Mouse (Mus musculus): ENCODE results near the gene Tpd52l2. TPM values are rescaled to one million over a fixed set of nuclear protein-coding genes. Genes with fewer than 3 reads are reported as not detected.

The Tpd52l2 gene
- 120 and 121 TPM in 2 replicates for polyA plus RNA-seq (2016; fragmentation: Nextera tagmentation; extraction: Ambion mirVana)

- peaks cover 16% of the 10 kb centered on the region for H3K4me1 ChIP-seq
- WGBS: under 1% methylated on average over 46 of the region's 46 CpGs
These were observed at the start of gene Tpd52l2 for GRCm38 (mm10) chr2:181496831-181497547. TSS of gene Tpd52l2 (plus strand) at chr2:181497142.

GRCm38 (mm10) chr2:181452181-181452580 lies 44.8 kb upstream of the Tpd52l2 start:
- ATAC-seq (ENCODE audit: low FRiP score): no peak
- no peak overlapping the region for H3K9ac ChIP-seq
- H3K27me3 ChIP-seq: no peaks in the 10 kb centered on the region
- no peaks in the 10 kb centered on the region for H3K4me1 ChIP-seq
- no peaks in the 10 kb centered on the region for H3K36me3 ChIP-seq
- no peaks in the 10 kb centered on the region for H3K9me3 ChIP-seq (replicated peaks)
- H3K4me2 ChIP-seq (replicated peaks): no peak overlapping the region
- no peak overlapping the region for H3K4me3 ChIP-seq
- no peak overlapping the region for H3K27ac ChIP-seq
- 82% methylated on average over 4 of the region's 4 CpGs for WGBS

More at GRCm38 (mm10) chr2:181496831-181497547, at the start of gene Tpd52l2:
- ATAC-seq (ENCODE audit: low FRiP score): peak; percentile 98
- Histone ChIP-seq H3K27ac (peak within 1 kb of the TSS; percentile 82), H3K4me3 (peak within 1 kb of the TSS; percentile 75), H3K36me3 (peaks cover 21% of the 10 kb centered on the region), H3K9me3 (replicated peaks) (no peaks in the 10 kb centered on the region), H3K4me2 (replicated peaks) (peak within 1 kb of the TSS; percentile 99), H3K9ac (peak within 1 kb of the TSS; percentile 85), H3K27me3 (no peaks in the 10 kb centered on the region)

DNA sequence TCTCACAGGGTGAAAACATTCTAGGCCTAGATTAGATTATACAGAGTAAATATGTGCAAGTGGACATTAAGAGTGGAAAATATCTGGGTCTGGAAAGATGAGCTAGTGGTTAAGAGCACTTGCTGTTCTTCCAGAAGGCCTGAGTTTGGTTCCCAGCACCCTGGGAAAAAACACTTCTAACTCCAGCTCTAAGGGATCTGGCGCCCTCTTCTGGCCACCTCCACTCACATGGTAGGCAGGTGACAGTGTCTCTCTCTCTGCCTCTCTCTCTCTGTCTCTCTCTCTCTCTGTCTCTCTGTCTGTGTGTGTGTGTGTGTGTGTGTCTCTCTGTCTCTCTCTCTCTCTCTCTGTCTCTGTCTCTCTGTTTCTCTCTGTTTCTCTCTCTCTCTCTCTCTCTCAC lies 43.7 kb upstream of the Tpd52l2 start:
- Histone ChIP-seq H3K27ac (no peak overlapping the region), H3K9me3 (replicated peaks) (no peaks in the 10 kb centered on the region), H3K4me1 (peaks cover 4% of the 10 kb centered on the region), H3K9ac (no peak overlapping the region), H3K27me3 (no peaks in the 10 kb centered on the region; the same call in 1 of the 2 replicates), H3K4me3 (no peak overlapping the region), H3K4me2 (replicated peaks) (no peak overlapping the region), H3K36me3 (no peaks in the 10 kb centered on the region)
- WGBS: 50% methylated on average over 1 of the region's 1 CpGs
- no peak for ATAC-seq (ENCODE audit: low FRiP score)

DNA sequence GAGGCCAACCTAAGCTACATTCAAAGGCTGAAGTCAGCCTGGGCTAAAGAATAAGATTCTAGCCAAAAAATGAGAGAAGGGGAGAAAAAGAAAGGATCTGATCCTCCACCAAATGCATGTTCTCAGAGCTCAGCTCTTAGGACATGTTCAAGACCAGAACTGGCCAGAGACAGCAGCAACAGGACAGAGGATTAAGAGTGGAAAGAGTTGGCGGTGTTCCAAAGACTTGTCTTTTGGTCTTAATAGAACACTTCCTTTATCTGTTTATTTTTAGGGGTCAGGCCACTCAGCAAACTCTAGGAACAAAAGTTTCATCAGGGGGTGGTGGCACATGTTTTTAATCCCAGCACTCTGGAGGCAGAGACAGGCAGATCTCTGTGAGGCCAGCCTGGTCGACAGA lies 41.0 kb upstream of the Tpd52l2 start:
- 83% methylated on average over 2 of the region's 2 CpGs for WGBS
- H3K4me3 ChIP-seq: no peak overlapping the region
- ATAC-seq (ENCODE audit: low FRiP score): no peak
- no peak overlapping the region for H3K4me2 ChIP-seq (replicated peaks)
- no peaks in the 10 kb centered on the region for H3K36me3 ChIP-seq
- H3K27me3 ChIP-seq: peaks cover 10% of the 10 kb centered on the region
- H3K27ac ChIP-seq: no peak overlapping the region
- H3K4me1 ChIP-seq: peaks cover 13% of the 10 kb centered on the region
- H3K9ac ChIP-seq: no peak overlapping the region
- H3K9me3 ChIP-seq (replicated peaks): no peaks in the 10 kb centered on the region

GRCm38 (mm10) chr2:181457831-181458230 lies 39.1 kb upstream of the Tpd52l2 start:
- Histone ChIP-seq H3K36me3 (no peaks in the 10 kb centered on the region), H3K9me3 (replicated peaks) (no peaks in the 10 kb centered on the region), H3K4me2 (replicated peaks) (peak overlapping the region; percentile 95), H3K27ac (no peak overlapping the region), H3K4me1 (peaks cover 16% of the 10 kb centered on the region), H3K4me3 (peak overlapping the region; percentile 66), H3K9ac (no peak overlapping the region), H3K27me3 (peaks cover 10% of the 10 kb centered on the region)
- 6% methylated on average over 15 of the region's 15 CpGs for WGBS
- no peak for ATAC-seq (ENCODE audit: low FRiP score)

GRCm38 (mm10) chr2:181458411-181459152 lies 38.4 kb upstream of the Tpd52l2 start:
- ATAC-seq (ENCODE audit: low FRiP score): peak; percentile 39; the same call in 1 of the 2 replicates
- Histone ChIP-seq H3K9ac (peak overlapping the region; percentile 82), H3K4me3 (peak overlapping the region; percentile 66), H3K4me1 (peaks cover 17% of the 10 kb centered on the region), H3K36me3 (no peaks in the 10 kb centered on the region), H3K4me2 (replicated peaks) (peak overlapping the region; percentile 95), H3K9me3 (replicated peaks) (no peaks in the 10 kb centered on the region), H3K27me3 (peaks cover 13% of the 10 kb centered on the region), H3K27ac (peak overlapping the region; percentile 86)
- under 1% methylated on average over 60 of the region's 72 CpGs for WGBS

- under 1% methylated on average over 51 of the region's 83 CpGs for WGBS
- Histone ChIP-seq H3K27me3 (peaks cover 17% of the 10 kb centered on the region), H3K4me1 (peaks cover 17% of the 10 kb centered on the region), H3K9ac (peak within 1 kb of the TSS; percentile 82), H3K4me3 (peak within 1 kb of the TSS; percentile 66), H3K4me2 (replicated peaks) (peak within 1 kb of the TSS; percentile 95), H3K9me3 (replicated peaks) (no peaks in the 10 kb centered on the region), H3K27ac (peak within 1 kb of the TSS; percentile 86), H3K36me3 (no peaks in the 10 kb centered on the region)
- peak; percentile 92 for ATAC-seq (ENCODE audit: low FRiP score)
These were observed 37.7 kb upstream of the Tpd52l2 start, which contains the start of gene Zbtb46 for GRCm38 (mm10) chr2:181459153-181459672. TSS of gene Zbtb46 (minus strand) at chr2:181459426.

GRCm38 (mm10) chr2:181459673-181460621 lies 37.0 kb upstream of the Tpd52l2 start:
- H3K27ac ChIP-seq: peak overlapping the region; percentile 86
- H3K36me3 ChIP-seq: no peaks in the 10 kb centered on the region
- H3K4me3 ChIP-seq: peak overlapping the region; percentile 66
- H3K9me3 ChIP-seq (replicated peaks): no peaks in the 10 kb centered on the region
- peak overlapping the region; percentile 95 for H3K4me2 ChIP-seq (replicated peaks)
- H3K9ac ChIP-seq: peak overlapping the region; percentile 82
- peaks cover 17% of the 10 kb centered on the region for H3K4me1 ChIP-seq
- under 1% methylated on average over 71 of the region's 71 CpGs for WGBS
- peaks cover 24% of the 10 kb centered on the region for H3K27me3 ChIP-seq
- ATAC-seq (ENCODE audit: low FRiP score): peak; percentile 77

DNA sequence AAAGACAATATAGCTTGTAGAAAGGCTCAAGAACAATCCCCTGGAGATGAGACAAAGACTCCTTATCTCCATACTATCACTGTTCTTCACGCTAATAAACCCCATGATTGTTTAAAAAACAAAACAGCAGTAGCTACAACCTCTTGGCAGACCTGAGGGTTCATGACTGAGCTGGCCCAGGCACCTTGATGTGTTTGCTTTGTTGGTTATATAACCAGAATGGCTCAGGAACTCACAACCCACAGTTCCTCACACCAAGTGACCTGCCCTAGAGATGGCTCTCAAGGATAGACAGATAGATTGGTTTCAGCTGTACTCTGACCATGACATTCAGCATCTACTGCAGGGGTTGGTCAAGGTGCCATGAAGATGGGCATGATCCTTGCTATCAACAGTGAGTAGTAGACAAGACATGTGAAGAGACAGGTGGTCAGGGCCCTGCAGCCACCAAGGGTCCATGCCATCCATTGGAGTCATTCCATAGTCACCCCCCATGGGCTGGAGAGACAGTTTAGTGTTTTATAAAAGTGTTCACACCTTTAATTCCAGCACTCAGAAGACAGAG lies 35.3 kb upstream of the Tpd52l2 start:
- no peak overlapping the region for H3K4me2 ChIP-seq (replicated peaks)
- no peak overlapping the region for H3K4me3 ChIP-seq
- no peak overlapping the region for H3K27ac ChIP-seq
- H3K9me3 ChIP-seq (replicated peaks): no peaks in the 10 kb centered on the region
- no peaks in the 10 kb centered on the region for H3K36me3 ChIP-seq
- peaks cover 24% of the 10 kb centered on the region for H3K27me3 ChIP-seq
- H3K9ac ChIP-seq: no peak overlapping the region
- peaks cover 17% of the 10 kb centered on the region for H3K4me1 ChIP-seq
- ATAC-seq (ENCODE audit: low FRiP score): no peak
- WGBS: 93% methylated on average over 1 of the region's 1 CpGs

DNA sequence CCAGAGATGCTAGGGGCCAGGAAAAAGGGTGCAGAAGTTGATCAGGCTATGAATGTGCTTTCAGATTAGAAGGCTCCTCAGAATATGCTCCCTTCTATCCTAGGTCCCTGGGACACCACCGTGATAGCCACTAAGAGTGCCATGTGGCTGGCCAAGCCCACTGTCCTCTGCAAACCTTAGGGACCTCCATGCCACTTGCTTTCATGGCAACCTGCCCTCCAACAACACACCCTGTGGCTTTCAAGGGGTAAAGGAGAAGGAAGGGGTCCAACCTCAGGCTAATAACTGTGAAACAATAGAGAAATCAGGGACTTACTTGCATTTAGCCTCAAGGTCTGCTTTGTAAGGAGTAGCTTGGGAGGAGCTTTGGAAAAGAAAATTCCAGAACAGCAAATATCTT lies 34.3 kb upstream of the Tpd52l2 start:
- H3K4me1 ChIP-seq: peaks cover 17% of the 10 kb centered on the region
- ATAC-seq (ENCODE audit: low FRiP score): no peak
- H3K36me3 ChIP-seq: no peaks in the 10 kb centered on the region
- no peak overlapping the region for H3K9ac ChIP-seq
- WGBS: 84% methylated on average over 1 of the region's 1 CpGs
- peaks cover 24% of the 10 kb centered on the region for H3K27me3 ChIP-seq
- no peak overlapping the region for H3K27ac ChIP-seq
- H3K4me2 ChIP-seq (replicated peaks): no peak overlapping the region
- no peaks in the 10 kb centered on the region for H3K9me3 ChIP-seq (replicated peaks)
- H3K4me3 ChIP-seq: no peak overlapping the region

- Histone ChIP-seq H3K9me3 (replicated peaks) (no peaks in the 10 kb centered on the region), H3K9ac (no peak overlapping the region), H3K36me3 (no peaks in the 10 kb centered on the region), H3K27me3 (peaks cover 24% of the 10 kb centered on the region), H3K4me3 (no peak overlapping the region), H3K27ac (no peak overlapping the region), H3K4me2 (replicated peaks) (0 out of 2 replicates have a peak overlapping the region, but pooled peaks have one; percentile 11), H3K4me1 (peaks cover 13% of the 10 kb centered on the region)
- no peak for ATAC-seq (ENCODE audit: low FRiP score)
- WGBS: 41% methylated on average over 7 of the region's 7 CpGs
These were observed 33.8 kb upstream of the Tpd52l2 start for GRCm38 (mm10) chr2:181463008-181463738.

All from hindbrain, embryonic 12.5 days (tissue).